Mouse (Mus musculus): Measurements from ENCODE around the gene Ryk. TPM values are rescaled to one million over a fixed set of nuclear protein-coding genes. Genes with fewer than 3 reads are reported as not detected.

Gene Ryk
- polyA plus RNA-seq, 1 experiment from 2014 or later = 16.2 TPM

DNA sequence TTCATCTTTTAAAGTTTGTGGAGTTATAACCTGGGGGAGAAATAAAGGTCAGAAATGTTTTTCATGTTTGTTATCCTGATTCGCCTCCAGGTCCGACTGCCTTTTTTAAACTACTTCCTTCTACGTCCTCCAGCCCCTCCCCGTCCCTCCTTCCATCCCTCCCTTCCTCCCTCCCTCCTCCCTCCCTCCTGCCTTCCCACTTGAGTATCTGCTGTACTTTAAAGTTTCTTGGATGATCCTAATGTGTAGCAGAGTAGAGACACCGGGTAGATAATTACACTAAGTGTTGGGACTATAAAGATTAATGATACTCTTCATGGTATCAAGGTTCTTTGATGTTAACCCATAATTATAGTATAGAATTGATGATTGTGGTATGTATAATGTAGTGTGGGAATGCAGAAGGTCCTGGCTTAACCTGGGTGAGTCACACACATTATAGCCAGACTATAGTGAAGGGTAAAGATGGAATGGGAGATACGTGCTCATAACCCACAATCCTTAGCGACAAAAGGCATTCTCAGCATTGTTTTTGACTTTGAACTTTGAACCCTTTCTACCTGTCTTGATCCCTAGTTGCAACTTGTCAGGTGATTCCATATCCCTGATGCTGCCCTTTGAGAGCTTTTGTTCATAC, 41.5 kb downstream of the Ryk start:
- 83% methylated on average over 7 of the region's 7 CpGs for WGBS
- no peaks in the 10 kb centered on the region for H3K4me1 ChIP-seq (replicated peaks; ENCODE audit: control insufficient read depth, insufficient read depth, low read length)
- H3K27me3 ChIP-seq (replicated peaks; ENCODE audit: control insufficient read depth, insufficient read depth, low read length) = no peaks in the 10 kb centered on the region
- H3K4me3 ChIP-seq (ENCODE audit: low read depth, low read length) = no peak overlapping the region
- no peaks in the 10 kb centered on the region for H3K9me3 ChIP-seq (ENCODE audit: control insufficient read depth, low read length)
- H3K27ac ChIP-seq (ENCODE audit: low read depth, low read length) = no peak overlapping the region
- H3K36me3 ChIP-seq (ENCODE audit: control insufficient read depth, insufficient read depth, low read length) = peaks cover 7% of the 10 kb centered on the region
- no peak overlapping the region for H3K9ac ChIP-seq (ENCODE audit: low read depth, low read length)
- ATAC-seq (replicated peaks; ENCODE audit: low FRiP score) (no peak), DNase-seq (ENCODE audit: low spot score) (no peak)
- no peak overlapping the region for H3K4me2 ChIP-seq

DNA sequence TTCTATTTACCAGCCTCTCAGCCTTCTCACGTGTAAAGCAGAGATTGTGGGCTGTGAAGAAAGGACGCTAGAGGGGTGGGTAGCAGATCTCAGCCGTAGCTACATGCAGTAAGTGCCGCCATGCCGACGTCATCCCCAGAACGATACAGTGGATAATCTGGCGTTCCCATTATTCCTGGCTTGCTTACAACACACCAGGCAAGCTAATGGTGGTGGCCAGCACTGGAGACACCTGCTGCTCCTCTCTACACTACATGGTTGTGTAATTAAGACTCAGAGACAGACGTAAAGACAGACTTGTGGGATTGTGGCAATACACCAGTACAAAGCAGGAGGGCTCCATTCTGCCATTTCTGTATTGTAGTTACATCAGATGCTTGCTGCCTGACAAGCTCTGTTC, 43.2 kb downstream of the Ryk start:
- H3K9ac ChIP-seq (ENCODE audit: low read depth, low read length) = no peak overlapping the region
- H3K27me3 ChIP-seq (replicated peaks; ENCODE audit: control insufficient read depth, insufficient read depth, low read length) = no peaks in the 10 kb centered on the region
- no peak overlapping the region for H3K4me2 ChIP-seq
- ATAC-seq (replicated peaks; ENCODE audit: low FRiP score) (no peak), DNase-seq (ENCODE audit: low spot score) (no peak)
- H3K36me3 ChIP-seq (ENCODE audit: control insufficient read depth, insufficient read depth, low read length) = peaks cover 5% of the 10 kb centered on the region
- WGBS = 87% methylated on average over 9 of the region's 9 CpGs
- no peak overlapping the region for H3K27ac ChIP-seq (ENCODE audit: low read depth, low read length)
- no peaks in the 10 kb centered on the region for H3K9me3 ChIP-seq (ENCODE audit: control insufficient read depth, low read length)
- H3K4me1 ChIP-seq (replicated peaks; ENCODE audit: control insufficient read depth, insufficient read depth, low read length) = no peaks in the 10 kb centered on the region
- H3K4me3 ChIP-seq (ENCODE audit: low read depth, low read length) = no peak overlapping the region

DNA sequence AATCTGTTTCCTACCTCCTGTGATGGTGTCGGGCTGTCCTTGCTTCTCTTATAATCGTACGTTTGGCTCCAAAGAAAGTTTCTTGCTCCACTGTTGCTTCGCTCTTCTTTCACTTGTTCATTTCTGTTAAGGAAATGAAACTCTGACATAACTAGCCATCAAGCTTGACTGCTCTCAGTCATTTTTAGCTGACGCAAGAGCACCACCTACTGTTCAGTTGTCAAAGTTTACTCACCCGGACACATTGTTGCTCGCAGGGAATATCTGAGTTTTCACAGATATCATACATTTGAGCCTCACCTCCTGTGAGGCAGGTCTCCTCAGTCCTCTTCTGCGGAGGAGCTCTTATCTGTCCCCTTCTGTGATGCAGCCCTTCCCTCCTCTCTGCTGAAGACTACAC, 44.8 kb downstream of the Ryk start:
- peak; percentile 45 for ATAC-seq (replicated peaks; ENCODE audit: low FRiP score)
- 56% methylated on average over 8 of the region's 8 CpGs for WGBS
- no peaks in the 10 kb centered on the region for H3K4me1 ChIP-seq (replicated peaks; ENCODE audit: control insufficient read depth, insufficient read depth, low read length)

DNA sequence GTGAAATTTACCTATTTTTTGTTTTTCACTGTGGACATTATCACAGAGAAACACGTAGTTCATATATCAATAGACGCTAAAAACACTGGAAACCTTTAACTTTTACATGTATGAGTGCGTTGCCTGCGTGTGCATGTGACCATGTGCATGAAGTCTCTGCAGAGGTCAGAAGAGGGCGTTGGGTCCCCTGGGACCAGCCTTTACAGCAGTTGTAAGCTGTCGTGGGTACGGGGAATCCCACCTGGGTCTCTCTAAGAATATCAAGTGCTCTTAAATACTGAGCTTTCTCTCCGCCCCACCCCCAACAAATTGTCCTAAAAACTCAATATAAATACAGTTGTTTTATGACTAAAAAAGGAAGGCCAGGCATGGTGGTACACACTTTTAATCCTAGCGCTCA, 50.0 kb downstream of the Ryk start:
- Histone ChIP-seq H3K4me3 (ENCODE audit: low read depth, low read length) (no peak overlapping the region), H3K27me3 (replicated peaks; ENCODE audit: control insufficient read depth, insufficient read depth, low read length) (no peaks in the 10 kb centered on the region), H3K4me2 (no peak overlapping the region), H3K9me3 (ENCODE audit: control insufficient read depth, low read length) (no peaks in the 10 kb centered on the region), H3K4me1 (replicated peaks; ENCODE audit: control insufficient read depth, insufficient read depth, low read length) (0 out of 2 replicates have a peak, but pooled peaks cover 6% of the 10 kb centered on the region), H3K27ac (ENCODE audit: low read depth, low read length) (no peak overlapping the region), H3K9ac (ENCODE audit: low read depth, low read length) (no peak overlapping the region), H3K36me3 (ENCODE audit: control insufficient read depth, insufficient read depth, low read length) (0 out of 2 replicates have a peak, but pooled peaks cover 3% of the 10 kb centered on the region)
- DNase-seq (ENCODE audit: low spot score) (no peak), ATAC-seq (replicated peaks; ENCODE audit: low FRiP score) (no peak)
- 87% methylated on average over 9 of the region's 9 CpGs for WGBS

More for the DNA sequence above, 44.8 kb downstream of the Ryk start:
- H3K4me3 ChIP-seq (ENCODE audit: low read depth, low read length) = no peak overlapping the region
- no peaks in the 10 kb centered on the region for H3K9me3 ChIP-seq (ENCODE audit: control insufficient read depth, low read length)
- no peaks in the 10 kb centered on the region for H3K27me3 ChIP-seq (replicated peaks; ENCODE audit: control insufficient read depth, insufficient read depth, low read length)
- H3K27ac ChIP-seq (ENCODE audit: low read depth, low read length) = no peak overlapping the region
- H3K36me3 ChIP-seq (ENCODE audit: control insufficient read depth, insufficient read depth, low read length) = peaks cover 8% of the 10 kb centered on the region
- H3K9ac ChIP-seq (ENCODE audit: low read depth, low read length) = no peak overlapping the region
- no peak overlapping the region for H3K4me2 ChIP-seq
- DNase-seq (ENCODE audit: low spot score) = no peak

DNA sequence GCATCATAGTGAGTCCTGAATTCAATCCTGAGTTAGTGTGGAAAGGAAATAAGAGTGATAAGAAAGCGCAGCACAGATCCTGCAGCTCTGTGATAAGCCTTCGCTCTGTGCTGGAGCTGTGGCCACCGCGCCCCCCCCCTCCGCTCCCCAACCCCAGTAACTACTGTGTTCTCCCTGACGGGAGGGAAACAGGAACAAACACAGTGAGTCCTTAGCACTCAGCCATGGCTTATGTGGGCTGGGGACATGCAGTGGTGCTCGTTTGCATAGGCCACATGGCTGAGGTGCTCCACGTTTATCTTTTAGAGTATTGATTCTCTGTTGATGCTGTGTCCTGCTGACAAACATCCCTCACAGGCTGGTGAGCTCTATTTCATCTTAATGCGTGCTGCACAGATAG, 55.4 kb downstream of the Ryk start:
- Histone ChIP-seq H3K9ac (ENCODE audit: low read depth, low read length) (no peak overlapping the region), H3K4me2 (peak overlapping the region; percentile 30; the same call in 1 of the 2 replicates), H3K27me3 (replicated peaks; ENCODE audit: control insufficient read depth, insufficient read depth, low read length) (no peaks in the 10 kb centered on the region), H3K4me3 (ENCODE audit: low read depth, low read length) (no peak overlapping the region), H3K4me1 (replicated peaks; ENCODE audit: control insufficient read depth, insufficient read depth, low read length) (peaks cover 10% of the 10 kb centered on the region), H3K27ac (ENCODE audit: low read depth, low read length) (peak overlapping the region; percentile 32; the same call in 1 of the 2 replicates), H3K9me3 (ENCODE audit: control insufficient read depth, low read length) (no peaks in the 10 kb centered on the region), H3K36me3 (ENCODE audit: control insufficient read depth, insufficient read depth, low read length) (no peaks in the 10 kb centered on the region)
- WGBS = 23% methylated on average over 9 of the region's 9 CpGs
- DNase-seq (ENCODE audit: low spot score) (peak; percentile 66), ATAC-seq (replicated peaks; ENCODE audit: low FRiP score) (peak; percentile 96)

DNA sequence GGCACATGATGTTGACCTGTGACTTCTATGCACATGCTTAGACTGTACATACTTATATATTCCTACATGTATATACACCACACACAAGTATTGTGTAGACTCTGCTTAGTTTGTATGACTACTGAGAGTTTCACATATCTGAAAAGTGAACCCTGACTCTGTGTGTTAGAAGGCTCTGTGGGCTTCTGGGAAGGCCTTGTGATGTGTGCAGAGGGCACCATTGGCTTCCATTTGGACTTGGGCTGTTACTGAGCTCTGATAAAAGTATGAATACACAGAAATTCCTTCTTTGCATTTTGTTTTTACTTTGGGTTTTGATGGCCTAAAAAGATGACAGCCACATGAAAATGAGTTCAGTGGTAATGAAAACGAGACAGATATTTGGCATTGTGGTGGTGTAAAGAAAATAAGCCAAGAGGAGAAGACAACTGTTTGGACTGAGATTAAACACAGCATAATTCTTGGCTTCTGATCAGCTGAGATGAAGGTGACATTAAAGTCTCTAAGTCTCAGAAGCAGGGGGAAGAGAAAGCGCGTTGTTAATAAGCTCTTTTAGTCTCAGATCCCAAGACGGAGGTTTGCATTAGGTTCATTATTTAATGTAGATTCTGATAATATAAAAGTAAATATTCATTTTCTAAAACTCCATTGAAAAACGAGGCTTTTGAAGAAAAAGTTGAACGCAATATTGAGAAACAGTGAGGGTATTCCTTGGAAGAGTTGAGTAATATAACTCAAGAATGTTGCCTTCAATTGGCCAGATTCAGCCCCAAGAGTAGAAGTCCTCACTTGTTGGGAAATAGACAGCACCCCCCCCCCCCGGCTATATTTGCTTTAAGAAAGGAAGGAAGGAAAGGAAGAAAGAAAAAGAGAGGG, 58.0 kb downstream of the Ryk start:
- WGBS = 86% methylated on average over 7 of the region's 7 CpGs
- H3K36me3 ChIP-seq (ENCODE audit: control insufficient read depth, insufficient read depth, low read length) = 0 out of 2 replicates have a peak, but pooled peaks cover 2% of the 10 kb centered on the region

DNA sequence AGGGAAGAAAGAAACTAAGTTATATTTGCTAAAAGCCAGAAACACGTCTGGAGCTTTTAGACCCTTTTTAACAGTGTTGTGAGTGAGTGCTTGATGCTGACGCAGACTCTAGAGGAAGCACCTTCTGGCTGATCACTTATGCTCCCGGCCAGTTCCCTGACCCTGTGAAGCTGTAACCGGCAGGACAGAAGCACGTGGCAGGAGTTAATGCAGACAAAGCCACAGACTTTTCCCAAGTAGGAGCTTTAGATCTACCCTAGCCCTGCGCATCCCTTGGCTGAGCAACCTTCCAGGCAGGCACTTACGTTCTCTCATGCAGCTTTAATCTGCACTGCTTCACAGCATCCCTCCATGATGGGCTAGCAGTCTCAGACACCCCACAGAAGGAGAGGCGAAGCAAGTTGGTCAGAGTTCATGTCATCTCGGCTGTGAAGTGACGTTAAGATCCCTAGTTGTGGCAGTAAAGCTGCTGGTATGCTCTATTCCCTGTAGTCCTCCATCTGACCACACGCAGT, 58.7 kb downstream of the Ryk start:
- DNase-seq (ENCODE audit: low spot score) (no peak), ATAC-seq (replicated peaks; ENCODE audit: low FRiP score) (no peak)
- H3K4me1 ChIP-seq (replicated peaks; ENCODE audit: control insufficient read depth, insufficient read depth, low read length) = peaks cover 10% of the 10 kb centered on the region
- no peak overlapping the region for H3K4me2 ChIP-seq
- H3K4me3 ChIP-seq (ENCODE audit: low read depth, low read length) = no peak overlapping the region
- peaks cover 3% of the 10 kb centered on the region; the same call in 1 of the 2 replicates for H3K36me3 ChIP-seq (ENCODE audit: control insufficient read depth, insufficient read depth, low read length)
- H3K9ac ChIP-seq (ENCODE audit: low read depth, low read length) = no peak overlapping the region
- 86% methylated on average over 11 of the region's 11 CpGs for WGBS
- no peaks in the 10 kb centered on the region for H3K9me3 ChIP-seq (ENCODE audit: control insufficient read depth, low read length)
- no peaks in the 10 kb centered on the region for H3K27me3 ChIP-seq (replicated peaks; ENCODE audit: control insufficient read depth, insufficient read depth, low read length)
- H3K27ac ChIP-seq (ENCODE audit: low read depth, low read length) = no peak overlapping the region

More for the DNA sequence above, 58.0 kb downstream of the Ryk start:
- H3K4me3 ChIP-seq (ENCODE audit: low read depth, low read length) = no peak overlapping the region
- no peak overlapping the region for H3K9ac ChIP-seq (ENCODE audit: low read depth, low read length)
- ATAC-seq (replicated peaks; ENCODE audit: low FRiP score) (no peak), DNase-seq (ENCODE audit: low spot score) (no peak)
- H3K27me3 ChIP-seq (replicated peaks; ENCODE audit: control insufficient read depth, insufficient read depth, low read length) = no peaks in the 10 kb centered on the region
- no peak overlapping the region for H3K4me2 ChIP-seq
- no peaks in the 10 kb centered on the region for H3K9me3 ChIP-seq (ENCODE audit: control insufficient read depth, low read length)
- H3K4me1 ChIP-seq (replicated peaks; ENCODE audit: control insufficient read depth, insufficient read depth, low read length) = peaks cover 10% of the 10 kb centered on the region
- H3K27ac ChIP-seq (ENCODE audit: low read depth, low read length) = no peak overlapping the region

DNA sequence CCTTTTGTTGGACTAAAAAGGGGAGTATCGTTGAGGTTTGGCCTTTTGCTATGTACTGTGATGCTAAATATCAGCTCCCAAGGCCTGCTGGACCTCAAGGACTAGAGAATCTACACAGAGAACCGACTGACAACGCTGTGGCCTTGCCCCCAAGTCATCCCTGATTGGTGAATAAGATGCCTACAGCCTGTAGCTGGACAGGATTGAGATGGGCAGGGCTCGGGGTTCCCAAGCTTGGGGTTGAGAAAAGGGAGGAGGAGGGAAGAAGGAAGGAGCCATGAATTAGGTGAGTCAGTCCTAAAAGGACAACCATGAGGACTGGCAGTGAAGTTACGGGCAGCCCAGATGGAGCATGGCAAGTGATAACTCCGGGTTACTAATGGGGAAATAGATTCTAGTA, 65.2 kb downstream of the Ryk start:
- H3K4me2 ChIP-seq = no peak overlapping the region
- DNase-seq (ENCODE audit: low spot score) = no peak
- no peaks in the 10 kb centered on the region for H3K9me3 ChIP-seq (ENCODE audit: control insufficient read depth, low read length)
- H3K4me1 ChIP-seq (replicated peaks; ENCODE audit: control insufficient read depth, insufficient read depth, low read length) = no peaks in the 10 kb centered on the region
- WGBS = 77% methylated on average over 6 of the region's 6 CpGs
- H3K9ac ChIP-seq (ENCODE audit: low read depth, low read length) = no peak overlapping the region
- H3K27ac ChIP-seq (ENCODE audit: low read depth, low read length) = no peak overlapping the region
- ATAC-seq (replicated peaks; ENCODE audit: low FRiP score) = no peak
- H3K4me3 ChIP-seq (ENCODE audit: low read depth, low read length) = no peak overlapping the region
- H3K36me3 ChIP-seq (ENCODE audit: control insufficient read depth, insufficient read depth, low read length) = peaks cover 19% of the 10 kb centered on the region
- no peaks in the 10 kb centered on the region for H3K27me3 ChIP-seq (replicated peaks; ENCODE audit: control insufficient read depth, insufficient read depth, low read length)
